In the genomic region with DNA sequence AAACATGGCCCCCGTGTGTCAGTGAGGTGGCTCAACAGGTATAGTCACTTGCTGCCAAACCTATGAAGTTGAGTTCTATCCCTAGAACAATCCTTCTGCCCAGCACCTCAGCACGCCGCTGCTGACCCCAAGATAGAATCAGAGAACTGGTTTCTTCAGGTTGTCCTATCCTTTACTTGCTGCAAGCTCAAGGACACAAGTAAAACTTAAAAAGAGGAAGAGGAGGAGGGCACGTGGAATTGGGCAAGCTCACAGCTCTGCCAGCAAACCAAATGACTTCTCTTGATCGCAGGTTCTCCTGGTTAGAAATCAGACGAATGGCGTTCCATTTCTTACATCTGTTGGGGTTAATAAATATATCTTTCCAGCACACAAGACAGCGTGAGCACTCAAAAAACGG, we compare ENCODE assay signal across 8 mouse cellular contexts. TPM values are rescaled to one million over a fixed set of nuclear protein-coding genes. Genes with fewer than 3 reads are reported as not detected.
A peak's percentile ranks its signal among the peaks of the same experiment; 100 is the strongest.
DNase-seq lines count a peak whose midpoint lies in the region; ATAC-seq and TF ChIP-seq lines count a peak whose summit lies in the region.

No protein-coding gene starts in this region.

- H3K4me3 ChIP-seq in heart, embryonic 10.5 days = peak overlapping the region; percentile 75
- H3K4me3 ChIP-seq in heart, adult 2 months = no peak overlapping the region
- no peak overlapping the region for H3K4me3 ChIP-seq in midbrain, embryonic 12.5 days
- H3K4me3 ChIP-seq in midbrain, embryonic 16.5 days (ENCODE audit: low read depth, low read length) = no peak overlapping the region
- H3K4me3 ChIP-seq in intestine, embryonic 16.5 days (ENCODE audit: low read length) = peak overlapping the region; percentile 88
- no peak overlapping the region for H3K4me3 ChIP-seq in stomach, embryonic 14.5 days (ENCODE audit: low read depth, low read length)

- TF ChIP-seq EP300 in heart, adult 2 months (IDR thresholded peaks at IDR 0.05; ENCODE audit: insufficient read depth, low read depth, low read length) = no peak

- no peaks in the 10 kb centered on the region for H3K9me3 ChIP-seq in heart, embryonic 10.5 days
- no peaks in the 10 kb centered on the region for H3K9me3 ChIP-seq in midbrain, embryonic 12.5 days
- H3K9me3 ChIP-seq in midbrain, embryonic 16.5 days (replicated peaks; ENCODE audit: control insufficient read depth, low read length, poor library complexity, severe bottlenecking) = no peaks in the 10 kb centered on the region
- H3K9me3 ChIP-seq in intestine, embryonic 16.5 days (ENCODE audit: control insufficient read depth, low read length) = no peaks in the 10 kb centered on the region
- no peaks in the 10 kb centered on the region for H3K9me3 ChIP-seq in stomach, embryonic 14.5 days (ENCODE audit: control insufficient read depth, low read depth, low read length)

- no peak for ATAC-seq in midbrain, embryonic 12.5 days (ENCODE audit: low FRiP score, low read depth)
- ATAC-seq in midbrain, embryonic 16.5 days = no peak
- ATAC-seq in intestine, embryonic 16.5 days = no peak
- no peak for ATAC-seq in stomach, embryonic 14.5 days (ENCODE audit: insufficient number of reproducible peaks, insufficient read depth, low FRiP score, low read depth)

- H3K9ac ChIP-seq in heart, adult 2 months (ENCODE audit: low read depth, low read length) = no peak overlapping the region
- H3K9ac ChIP-seq in midbrain, embryonic 12.5 days (replicated peaks) = no peak overlapping the region
- H3K9ac ChIP-seq in midbrain, embryonic 16.5 days (ENCODE audit: low read depth, low read length) = no peak overlapping the region
- H3K9ac ChIP-seq in intestine, embryonic 16.5 days (ENCODE audit: low read depth, low read length) = 0 out of 2 replicates have a peak overlapping the region, but pooled peaks have one; percentile 86
- no peak overlapping the region for H3K9ac ChIP-seq in stomach, embryonic 14.5 days (replicated peaks; ENCODE audit: low read depth, low read length)

- no peak for DNase-seq in heart, embryonic 10.5 days (ENCODE audit: low spot score)
- DNase-seq in heart, adult 2 months = no peak
- no peak for DNase-seq in adrenal gland, postnatal 4 days (ENCODE audit: low spot score in 2 of 2)
- no peak for DNase-seq in thymus, postnatal 14 days

- H3K27me3 ChIP-seq in heart, embryonic 10.5 days (ENCODE audit: insufficient read depth, poor library complexity, severe bottlenecking) = no peaks in the 10 kb centered on the region
- no peaks in the 10 kb centered on the region for H3K27me3 ChIP-seq in heart, adult 2 months (ENCODE audit: control insufficient read depth, insufficient read depth, low read length)
- no peaks in the 10 kb centered on the region for H3K27me3 ChIP-seq in midbrain, embryonic 12.5 days
- H3K27me3 ChIP-seq in midbrain, embryonic 16.5 days (ENCODE audit: control insufficient read depth, insufficient read depth, low read depth, low read length) = no peaks in the 10 kb centered on the region
- no peaks in the 10 kb centered on the region for H3K27me3 ChIP-seq in intestine, embryonic 16.5 days (replicated peaks; ENCODE audit: control insufficient read depth, insufficient read depth, low read length)
- no peaks in the 10 kb centered on the region for H3K27me3 ChIP-seq in stomach, embryonic 14.5 days (ENCODE audit: control insufficient read depth, insufficient read depth, low read length)

- no peak for TF ChIP-seq CTCF in heart, adult 2 months (IDR thresholded peaks at IDR 0.05)

- no peaks in the 10 kb centered on the region for H3K79me2 ChIP-seq in heart, adult 2 months (replicated peaks; ENCODE audit: control insufficient read depth, insufficient read depth, low read length)

- H3K4me1 ChIP-seq in heart, embryonic 10.5 days = peaks cover 24% of the 10 kb centered on the region
- peaks cover 3% of the 10 kb centered on the region; the same call in 1 of the 2 replicates for H3K4me1 ChIP-seq in heart, adult 2 months (ENCODE audit: control insufficient read depth, insufficient read depth, low read length)
- H3K4me1 ChIP-seq in midbrain, embryonic 12.5 days = peaks cover 8% of the 10 kb centered on the region
- H3K4me1 ChIP-seq in midbrain, embryonic 16.5 days (ENCODE audit: control insufficient read depth, insufficient read depth, low read length) = peaks cover 7% of the 10 kb centered on the region
- peaks cover 32% of the 10 kb centered on the region for H3K4me1 ChIP-seq in intestine, embryonic 16.5 days (ENCODE audit: control insufficient read depth, insufficient read depth, low read length)
- H3K4me1 ChIP-seq in stomach, embryonic 14.5 days (ENCODE audit: control insufficient read depth, insufficient read depth, low read length) = peaks cover 15% of the 10 kb centered on the region; the same call in 1 of the 2 replicates

- TF ChIP-seq POLR2A in heart, adult 2 months (IDR thresholded peaks at IDR 0.05; ENCODE audit: insufficient read depth, low read depth, low read length) = no peak

- peak overlapping the region; percentile 93; the same call in 1 of the 2 replicates for H3K27ac ChIP-seq in heart, embryonic 10.5 days
- H3K27ac ChIP-seq in heart, adult 2 months = no peak overlapping the region; the same call in 1 of the 2 replicates
- no peak overlapping the region for H3K27ac ChIP-seq in midbrain, embryonic 12.5 days (replicated peaks)
- no peak overlapping the region for H3K27ac ChIP-seq in midbrain, embryonic 16.5 days (ENCODE audit: low read length)
- peak overlapping the region; percentile 98; the same call in 1 of the 2 replicates for H3K27ac ChIP-seq in intestine, embryonic 16.5 days (ENCODE audit: low read length)
- H3K27ac ChIP-seq in stomach, embryonic 14.5 days (ENCODE audit: low read length) = no peak overlapping the region

- intact Hi-C loops in heart, adult 2 months (cut with DNase I) = no loop called here

- 87% methylated on average over 9 of the region's 9 CpGs for WGBS in heart, embryonic 10.5 days
- WGBS in heart, adult 2 months = 90% methylated on average over 9 of the region's 9 CpGs
- 89% methylated on average over 9 of the region's 9 CpGs for WGBS in midbrain, embryonic 12.5 days
- WGBS in midbrain, embryonic 16.5 days = 92% methylated on average over 9 of the region's 9 CpGs
- WGBS in intestine, embryonic 16.5 days = 84% methylated on average over 9 of the region's 9 CpGs
- 84% methylated on average over 9 of the region's 9 CpGs for WGBS in stomach, embryonic 14.5 days

- H3K36me3 ChIP-seq in heart, embryonic 10.5 days = no peaks in the 10 kb centered on the region
- no peaks in the 10 kb centered on the region for H3K36me3 ChIP-seq in heart, adult 2 months (ENCODE audit: control insufficient read depth, insufficient read depth, low read length)
- no peaks in the 10 kb centered on the region for H3K36me3 ChIP-seq in midbrain, embryonic 12.5 days
- H3K36me3 ChIP-seq in midbrain, embryonic 16.5 days (ENCODE audit: control insufficient read depth, insufficient read depth, low read length) = no peaks in the 10 kb centered on the region
- no peaks in the 10 kb centered on the region for H3K36me3 ChIP-seq in intestine, embryonic 16.5 days (ENCODE audit: control insufficient read depth, insufficient read depth, low read length)
- no peaks in the 10 kb centered on the region for H3K36me3 ChIP-seq in stomach, embryonic 14.5 days (ENCODE audit: control insufficient read depth, insufficient read depth, low read length)

- H3K4me2 ChIP-seq in midbrain, embryonic 12.5 days (replicated peaks) = peak overlapping the region; percentile 78
- H3K4me2 ChIP-seq in midbrain, embryonic 16.5 days (ENCODE audit: low read length) = no peak overlapping the region
- H3K4me2 ChIP-seq in intestine, embryonic 16.5 days (ENCODE audit: low read depth, low read length) = peak overlapping the region; percentile 85; the same call in 1 of the 2 replicates
- peak overlapping the region; percentile 92; the same call in 1 of the 2 replicates for H3K4me2 ChIP-seq in stomach, embryonic 14.5 days (replicated peaks; ENCODE audit: low read depth, low read length)

RNA-seq across cellular contexts. Expression of gene Mthfd1l, which starts 0.7 kb away (rescaled TPM):
- polyA plus RNA-seq in heart, embryonic 10.5 days (2016; fragmentation: Nextera tagmentation; extraction: Ambion mirVana) = 20.1 and 23.2 TPM in 2 replicates
- under 1 TPM; 0.77 to 0.99 TPM for total RNA-seq in heart, adult 2 months (2021)
- polyA plus RNA-seq in heart, adult 2 months (2012; rRNA removed) = 0.27 and 0.41 TPM in 2 replicates
- 11.4 and 11.7 TPM in 2 replicates for polyA plus RNA-seq in midbrain, embryonic 12.5 days (2016; fragmentation: Nextera tagmentation; extraction: Ambion mirVana)
- polyA plus RNA-seq in midbrain, embryonic 16.5 days (2015; fragmentation: Nextera tagmentation; extraction: Ambion mirVana) = 6.0 and 7.3 TPM in 2 replicates
- polyA plus RNA-seq in intestine, embryonic 16.5 days (2015; fragmentation: Nextera tagmentation; extraction: Ambion mirVana) = 17.6 and 18.4 TPM in 2 replicates
- 14.6 and 16.3 TPM in 2 replicates for polyA plus RNA-seq in stomach, embryonic 14.5 days (2014; fragmentation: Nextera tagmentation; extraction: Ambion mirVana)
- 10 to 100 TPM; 16.1 to 16.9 TPM for total RNA-seq in adrenal gland, postnatal 4 days (2021)

Comparison
In these comparisons a context has a peak if more than half of its experiments do, and no peak if none do; other contexts are left out.
1. H3K27ac ChIP-seq: peak in heart, embryonic 10.5 days (single experiment) and intestine, embryonic 16.5 days (single experiment); none in heart, adult 2 months (single experiment), midbrain, embryonic 12.5 days (single experiment), midbrain, embryonic 16.5 days (single experiment) and stomach, embryonic 14.5 days (single experiment).
2. H3K4me3 ChIP-seq: peak in heart, embryonic 10.5 days (single experiment) and intestine, embryonic 16.5 days (single experiment); none in heart, adult 2 months (single experiment), midbrain, embryonic 12.5 days (single experiment), midbrain, embryonic 16.5 days (single experiment) and stomach, embryonic 14.5 days (single experiment).